Mouse (Mus musculus): ENCODE results near the gene Islr2.

Gene Islr2

GRCm38 (mm10) chr9:58203516-58204447, at the start of gene Islr2, which contains the start of gene Islr:
Gene Islr2 (minus strand): TSS chr9:58204319.
Gene Islr (minus strand): TSS chr9:58204306.
- CTCF ChIA-PET: interaction anchor here (0.6 to 1.4 kb wide), 7 partner anchors 10 to 1278 kb away, joined by 3 to 8 read pairs (median 5); no protein-coding TSS in a partner anchor

GRCm38 (mm10) chr9:58253805-58254122, 49.6 kb upstream of the Islr2 start:
- CTCF ChIA-PET: interaction anchor here (0.6 to 4.1 kb wide), 4 partner anchors 8 to 594 kb away, joined by 3 to 15 read pairs (median 4); no protein-coding TSS in a partner anchor

- CTCF ChIA-PET: interaction anchor here (0.6 to 4.1 kb wide), 5 partner anchors 7 to 593 kb away, joined by 3 to 15 read pairs (median 5); no protein-coding TSS in a partner anchor
These were observed 49.1 kb upstream of the Islr2 start, which contains the start of gene Stoml1 for GRCm38 (mm10) chr9:58253033-58253804. Gene Stoml1 (plus strand): TSS chr9:58253164.

- CTCF ChIA-PET: interaction anchor here (1.8 kb wide), 1 partner anchor 25 kb away, joined by 5 read pairs; no protein-coding TSS in a partner anchor
These were observed 46.6 kb upstream of the Islr2 start for GRCm38 (mm10) chr9:58250730-58251129.

GRCm38 (mm10) chr9:58250322-58250721, 46.2 kb upstream of the Islr2 start:
- CTCF ChIA-PET: interaction anchor here (0.8 to 1.8 kb wide), 4 partner anchors 8 to 25 kb away, joined by 3 to 5 read pairs (median 4); no protein-coding TSS in a partner anchor

- CTCF ChIA-PET: interaction anchor here (0.8 to 1.8 kb wide), 4 partner anchors 9 to 26 kb away, joined by 3 to 5 read pairs (median 4); no protein-coding TSS in a partner anchor
These were observed 45.6 kb upstream of the Islr2 start, which contains the start of gene Pml for GRCm38 (mm10) chr9:58249592-58250192. Gene Pml (minus strand): TSS chr9:58249786.

GRCm38 (mm10) chr9:58248746-58249413, 44.8 kb upstream of the Islr2 start:
- CTCF ChIA-PET: interaction anchor here (1.2 to 1.8 kb wide), 5 partner anchors 22 to 33 kb away, joined by 3 to 5 read pairs (median 5); no protein-coding TSS in a partner anchor

GRCm38 (mm10) chr9:58247064-58247759, 43.1 kb upstream of the Islr2 start:
- CTCF ChIA-PET: interaction anchor here (0.6 to 2.0 kb wide), 9 partner anchors 9 to 42 kb away, joined by 3 to 5 read pairs (median 3); no protein-coding TSS in a partner anchor

GRCm38 (mm10) chr9:58246083-58246591, 42.0 kb upstream of the Islr2 start:
- CTCF ChIA-PET: interaction anchor here (1.1 to 2.0 kb wide), 2 partner anchors 8 to 14 kb away, joined by 3 to 4 read pairs; no protein-coding TSS in a partner anchor

GRCm38 (mm10) chr9:58243696-58244095, 39.6 kb upstream of the Islr2 start:
- CTCF ChIA-PET: no interaction called here

- CTCF ChIA-PET: no interaction called here
These were observed 38.6 kb upstream of the Islr2 start for GRCm38 (mm10) chr9:58242696-58243095.

GRCm38 (mm10) chr9:58241780-58242485, 37.8 kb upstream of the Islr2 start:
- CTCF ChIA-PET: interaction anchor here (0.9 kb wide), 1 partner anchor 40 kb away, joined by 3 read pairs; no protein-coding TSS in a partner anchor

- CTCF ChIA-PET: interaction anchor here (0.5 kb wide), 1 partner anchor 34 kb away, joined by 5 read pairs; no protein-coding TSS in a partner anchor
These were observed 30.4 kb upstream of the Islr2 start for GRCm38 (mm10) chr9:58234502-58235015.

- CTCF ChIA-PET: interaction anchor here (1.5 kb wide), 1 partner anchor 14 kb away, joined by 4 read pairs; no protein-coding TSS in a partner anchor
These were observed 28.3 kb upstream of the Islr2 start for GRCm38 (mm10) chr9:58232374-58232773.

GRCm38 (mm10) chr9:58231746-58232145, 27.6 kb upstream of the Islr2 start:
- CTCF ChIA-PET: interaction anchor here (1.1 to 1.5 kb wide), 2 partner anchors 14 to 48 kb away, joined by 4 to 7 read pairs; no protein-coding TSS in a partner anchor

GRCm38 (mm10) chr9:58228777-58229466, 24.8 kb upstream of the Islr2 start:
- CTCF ChIA-PET: no interaction called here
